In the genomic region with DNA sequence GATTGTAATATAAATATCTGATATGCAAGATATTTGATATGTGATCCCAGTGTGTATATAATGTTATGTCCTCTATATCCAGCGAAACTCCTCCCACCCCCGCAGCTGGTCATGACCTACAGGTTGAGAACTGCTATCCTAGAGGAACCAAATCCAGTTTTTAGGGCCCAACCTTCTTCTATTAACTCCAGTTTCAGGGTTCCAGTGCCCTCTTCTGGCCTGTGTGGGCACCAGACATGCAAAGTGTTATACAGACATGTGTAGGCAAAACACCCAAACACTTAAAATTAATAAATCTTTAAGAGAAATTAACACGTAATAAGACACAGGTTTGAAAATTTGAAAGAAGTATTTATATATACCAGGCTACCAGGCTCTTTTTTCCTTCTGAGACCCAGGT, we compare ENCODE assay signal across 11 mouse cellular contexts. TPM values are rescaled to one million over a fixed set of nuclear protein-coding genes. Genes with fewer than 3 reads are reported as not detected.
DNase-seq lines count a peak whose midpoint lies in the region; ATAC-seq and TF ChIP-seq lines count a peak whose summit lies in the region.
"Had no signal": no experiment of that assay in that cellular context is flagged by ENCODE, and none has a peak within 500 bp of the region (broad histone marks: within the 10 kb centered on the region; RNA-seq: fewer than 3 reads in every experiment).

No protein-coding gene starts in this region.

- peaks cover 33% of the 10 kb centered on the region for H3K36me3 ChIP-seq in liver, postnatal 0 days (replicated peaks; ENCODE audit: insufficient read depth, low read length)
- peaks cover 11% of the 10 kb centered on the region; the same call in 1 of the 2 replicates for H3K36me3 ChIP-seq in liver, embryonic 11.5 days (ENCODE audit: control insufficient read depth, insufficient read depth, low read length)

- H3K27me3 ChIP-seq in liver, postnatal 0 days (ENCODE audit: insufficient read depth, low read length), result no peaks in the 10 kb centered on the region
- no peaks in the 10 kb centered on the region for H3K27me3 ChIP-seq in liver, embryonic 11.5 days (replicated peaks; ENCODE audit: control insufficient read depth, insufficient read depth, low read length)
- H3K27me3 ChIP-seq in Patski, result no peaks in the 10 kb centered on the region
- H3K27me3 ChIP-seq: forebrain, embryonic 15.5 days; midbrain, embryonic 15.5 days had no signal

- TF ChIP-seq CTCF in gastrocnemius, adult 2 months (IDR thresholded peaks at IDR 0.05), result peak; percentile 35; the same call in 1 of the 2 replicates
- TF ChIP-seq CTCF in liver, postnatal 0 days (IDR thresholded peaks at IDR 0.05; ENCODE audit: low read depth), result peak; percentile 55
- TF ChIP-seq CTCF in Patski (IDR thresholded peaks at IDR 0.05), result peak; percentile 58

- no peak overlapping the region for H3K4me3 ChIP-seq in gastrocnemius, adult 2 months
- H3K4me3 ChIP-seq in liver, postnatal 0 days (ENCODE audit: low read depth, low read length), result no peak overlapping the region
- H3K4me3 ChIP-seq in liver, embryonic 11.5 days (ENCODE audit: low read depth, low read length), result no peak overlapping the region
- H3K4me3 ChIP-seq: forebrain, embryonic 15.5 days; midbrain, embryonic 15.5 days had no signal

- H3K9me3 ChIP-seq in liver, postnatal 0 days (ENCODE audit: low read length), result no peaks in the 10 kb centered on the region
- no peaks in the 10 kb centered on the region for H3K9me3 ChIP-seq in liver, embryonic 11.5 days (ENCODE audit: control insufficient read depth, low read length)
- H3K9me3 ChIP-seq: forebrain, embryonic 15.5 days; midbrain, embryonic 15.5 days had no signal

- POLR2A ChIA-PET in Patski (lab: Charles Lee), result interaction anchor here (0.6 to 1.0 kb wide), 2 partner anchors 11 to 164 kb away, joined by 3 read pairs; partner anchors contain the start of genes Rhoa and Tcta

- TF ChIP-seq EP300 in liver, postnatal 0 days (IDR thresholded peaks at IDR 0.05; ENCODE audit: low read depth), result no peak

- intact Hi-C loops in gastrocnemius, adult 2 months (cut with DNase I), result no loop called here

- 92% methylated on average over 3 of the region's 3 CpGs for WGBS in liver, postnatal 0 days (ENCODE audit: insufficient replicate concordance)
- 85% methylated on average over 3 of the region's 3 CpGs for WGBS in liver, embryonic 11.5 days

- CTCF ChIA-PET in Patski (lab: Charles Lee), result interaction anchor here (1.3 to 1.4 kb wide), 2 partner anchors 8 to 20 kb away, joined by 3 read pairs; no protein-coding TSS in a partner anchor

- DNase-seq in gastrocnemius, adult 2 months, result no peak
- no peak for DNase-seq in gastrocnemius, postnatal 25 days
- DNase-seq in liver, postnatal 0 days, result no peak
- DNase-seq in liver, embryonic 11.5 days (ENCODE audit: low spot score), result no peak
- no peak for DNase-seq in Patski (ENCODE audit: low read depth, low spot score)
- no peak for DNase-seq in gastrocnemius, postnatal 10 days
- no peak for DNase-seq in adrenal gland, postnatal 25 days
- DNase-seq: heart, adult 18-20 months had no signal

- H3K27ac ChIP-seq in gastrocnemius, adult 2 months, result no peak overlapping the region
- no peak overlapping the region for H3K27ac ChIP-seq in liver, postnatal 0 days (ENCODE audit: low read depth)
- H3K27ac ChIP-seq in liver, embryonic 11.5 days (ENCODE audit: low read depth, low read length), result no peak overlapping the region
- H3K27ac ChIP-seq: forebrain, embryonic 15.5 days; midbrain, embryonic 15.5 days had no signal

- ATAC-seq in liver, postnatal 0 days, result no peak
- no peak for ATAC-seq in liver, embryonic 11.5 days (replicated peaks; ENCODE audit: low FRiP score)
- no peak for ATAC-seq in Patski
- ATAC-seq in monocyte, adult 5-6 weeks (replicated peaks; ENCODE audit: insufficient number of reproducible peaks, low FRiP score, low TSS enrichment, poor library complexity, severe bottlenecking), result peak; percentile 66; the same call in 1 of the 2 replicates
- ATAC-seq: forebrain, embryonic 15.5 days; midbrain, embryonic 15.5 days had no signal

- H3K9ac ChIP-seq in liver, postnatal 0 days (replicated peaks), result no peak overlapping the region
- H3K9ac ChIP-seq in liver, embryonic 11.5 days (ENCODE audit: low read depth, low read length), result no peak overlapping the region
- H3K9ac ChIP-seq: forebrain, embryonic 15.5 days; midbrain, embryonic 15.5 days had no signal

- no peak overlapping the region for H3K4me2 ChIP-seq in liver, postnatal 0 days (ENCODE audit: low read depth, low read length)
- no peak overlapping the region for H3K4me2 ChIP-seq in liver, embryonic 11.5 days
- H3K4me2 ChIP-seq: forebrain, embryonic 15.5 days; midbrain, embryonic 15.5 days had no signal

- peaks cover 13% of the 10 kb centered on the region for H3K4me1 ChIP-seq in liver, postnatal 0 days (ENCODE audit: insufficient read depth)
- no peaks in the 10 kb centered on the region for H3K4me1 ChIP-seq in liver, embryonic 11.5 days (replicated peaks; ENCODE audit: control insufficient read depth, insufficient read depth, low read length)
- H3K4me1 ChIP-seq: midbrain, embryonic 15.5 days had no signal

- in situ Hi-C loops in Patski (cut with MboI; ENCODE audit: low pct_unique_long_range_greater_than_20kb), result no loop called here

RNA-seq across cellular contexts. Expression of gene Tcta, which starts 11.6 kb away (rescaled TPM):
- 10 to 100 TPM; 27.0 to 35.1 TPM for total RNA-seq in gastrocnemius, adult 2 months (2021)
- 10 to 100 TPM; 25.0 to 30.8 TPM for total RNA-seq in gastrocnemius, postnatal 25 days (2021)
- 14.8 and 16.3 TPM in 2 replicates for polyA plus RNA-seq in liver, postnatal 0 days (2015; fragmentation: Nextera tagmentation; extraction: Ambion mirVana)
- 14.9 and 16.1 TPM in 2 replicates for polyA plus RNA-seq in liver, embryonic 11.5 days (2014; fragmentation: Nextera tagmentation; extraction: Ambion mirVana)
- polyA plus RNA-seq in Patski (2021), result 30.2 TPM
- 9.4 to 19.9 TPM (median 16.0 TPM) in 3 replicates for total RNA-seq in monocyte, adult 5-6 weeks (2017)
- 10 to 100 TPM; 21.7 to 25.0 TPM for total RNA-seq in gastrocnemius, postnatal 10 days (2021)
- 38.9 and 49.8 TPM in 2 replicates for total RNA-seq in adrenal gland, postnatal 25 days (2021)

RNA-seq across cellular contexts. Expression of gene Rhoa, which starts 11.6 kb away (rescaled TPM):
- 100 to 1,000 TPM in 1 of 2 experiments, 10 to 100 TPM in 1; 95.0 to 122 TPM for total RNA-seq in gastrocnemius, adult 2 months (2021)
- total RNA-seq in gastrocnemius, postnatal 25 days (2021), result 100 to 1,000 TPM; 104 to 120 TPM
- 163 and 165 TPM in 2 replicates for polyA plus RNA-seq in liver, postnatal 0 days (2015; fragmentation: Nextera tagmentation; extraction: Ambion mirVana)
- polyA plus RNA-seq in liver, embryonic 11.5 days (2014; fragmentation: Nextera tagmentation; extraction: Ambion mirVana), result 254 and 264 TPM in 2 replicates
- 353 TPM for polyA plus RNA-seq in Patski (2021)
- total RNA-seq in monocyte, adult 5-6 weeks (2017), result 777 to 880 TPM (median 867 TPM) in 3 replicates
- 100 to 1,000 TPM; 211 to 226 TPM for total RNA-seq in gastrocnemius, postnatal 10 days (2021)
- total RNA-seq in adrenal gland, postnatal 25 days (2021), result 358 and 378 TPM in 2 replicates

RNA-seq across cellular contexts. Expression of gene Amt, which starts 20.9 kb away (rescaled TPM):
- 1 to 10 TPM; 1.0 to 1.4 TPM for total RNA-seq in gastrocnemius, adult 2 months (2021)
- 1 to 10 TPM; 1.6 to 1.8 TPM for total RNA-seq in gastrocnemius, postnatal 25 days (2021)
- polyA plus RNA-seq in liver, postnatal 0 days (2015; fragmentation: Nextera tagmentation; extraction: Ambion mirVana), result 10.9 and 13.5 TPM in 2 replicates
- polyA plus RNA-seq in liver, embryonic 11.5 days (2014; fragmentation: Nextera tagmentation; extraction: Ambion mirVana), result 16.0 and 16.5 TPM in 2 replicates
- 6.0 TPM for polyA plus RNA-seq in Patski (2021)
- total RNA-seq in monocyte, adult 5-6 weeks (2017), result 0.57 to 1.1 TPM in 2 of 3 replicates, not detected in the other
- 1 to 10 TPM in 1 of 2 experiments, under 1 TPM in 1; 0.82 to 2.4 TPM for total RNA-seq in gastrocnemius, postnatal 10 days (2021)
- total RNA-seq in adrenal gland, postnatal 25 days (2021), result 5.2 and 7.0 TPM in 2 replicates

RNA-seq across cellular contexts. Expression of gene Gpx1, which starts 21.1 kb away (rescaled TPM):
- total RNA-seq in gastrocnemius, adult 2 months (2021), result 10 to 100 TPM; 54.9 to 69.4 TPM
- 10 to 100 TPM; 74.4 to 92.9 TPM for total RNA-seq in gastrocnemius, postnatal 25 days (2021)
- 3,657 and 3,917 TPM in 2 replicates for polyA plus RNA-seq in liver, postnatal 0 days (2015; fragmentation: Nextera tagmentation; extraction: Ambion mirVana)
- 2,990 and 3,052 TPM in 2 replicates for polyA plus RNA-seq in liver, embryonic 11.5 days (2014; fragmentation: Nextera tagmentation; extraction: Ambion mirVana)
- polyA plus RNA-seq in Patski (2021), result 372 TPM
- total RNA-seq in monocyte, adult 5-6 weeks (2017), result 1,210 to 1,931 TPM (median 1,658 TPM) in 3 replicates
- 100 to 1,000 TPM in 1 of 2 experiments, 10 to 100 TPM in 1; 97.1 to 117 TPM for total RNA-seq in gastrocnemius, postnatal 10 days (2021)
- 711 and 722 TPM in 2 replicates for total RNA-seq in adrenal gland, postnatal 25 days (2021)

RNA-seq across cellular contexts. Expression of gene Nicn1, which starts 27.3 kb away (rescaled TPM):
- total RNA-seq in gastrocnemius, adult 2 months (2021), result 10 to 100 TPM in 1 of 2 experiments, 1 to 10 TPM in 1; 9.3 to 11.9 TPM
- 10 to 100 TPM in 1 of 2 experiments, 1 to 10 TPM in 1; 8.2 to 12.1 TPM for total RNA-seq in gastrocnemius, postnatal 25 days (2021)
- 7.7 and 9.5 TPM in 2 replicates for polyA plus RNA-seq in liver, postnatal 0 days (2015; fragmentation: Nextera tagmentation; extraction: Ambion mirVana)
- polyA plus RNA-seq in liver, embryonic 11.5 days (2014; fragmentation: Nextera tagmentation; extraction: Ambion mirVana), result 11.3 and 13.9 TPM in 2 replicates
- 30.9 TPM for polyA plus RNA-seq in Patski (2021)
- total RNA-seq in monocyte, adult 5-6 weeks (2017), result 1.1 to 1.9 TPM (median 1.6 TPM) in 3 replicates
- total RNA-seq in gastrocnemius, postnatal 10 days (2021), result 10 to 100 TPM in 1 of 2 experiments, 1 to 10 TPM in 1; 9.2 to 12.8 TPM
- 17.8 and 22.3 TPM in 2 replicates for total RNA-seq in adrenal gland, postnatal 25 days (2021)
